Mouse (Mus musculus): ENCODE results near the gene Acap2. TPM values are rescaled to one million over a fixed set of nuclear protein-coding genes. Genes with fewer than 3 reads are reported as not detected.

Acap2 gene
- polyA plus RNA-seq, 1 experiment: 25.1 TPM

DNA sequence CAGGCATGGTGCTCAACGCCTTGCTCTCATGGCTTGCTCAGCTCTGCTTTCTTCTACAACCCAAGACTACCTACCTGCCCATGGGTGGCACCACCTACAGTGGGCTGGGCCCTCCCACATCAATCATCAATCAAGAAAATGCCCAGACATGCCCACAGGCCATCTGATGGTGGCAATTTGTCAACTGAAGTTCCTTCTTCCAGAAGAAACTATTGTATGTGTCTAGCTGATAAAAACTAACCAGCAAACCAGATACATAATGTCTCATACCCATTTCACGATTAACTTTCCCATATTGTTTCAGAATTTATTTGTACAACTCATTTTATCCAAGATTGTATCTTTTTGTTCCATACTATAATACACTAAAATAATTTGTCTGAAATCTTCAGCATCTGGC is 15.3 kb downstream of the Acap2 start:
- DNase-seq (ENCODE audit: low read depth): no peak
- TF ChIP-seq CTCF (IDR thresholded peaks at IDR 0.05; ENCODE audit: borderline replicate concordance, extremely low read depth, insufficient read depth, insufficient read length): no peak
- TF ChIP-seq POLR2A (IDR thresholded peaks at IDR 0.05; ENCODE audit: borderline replicate concordance, extremely low read depth, insufficient read depth, insufficient read length, poor library complexity, severe bottlenecking): no peak

DNA sequence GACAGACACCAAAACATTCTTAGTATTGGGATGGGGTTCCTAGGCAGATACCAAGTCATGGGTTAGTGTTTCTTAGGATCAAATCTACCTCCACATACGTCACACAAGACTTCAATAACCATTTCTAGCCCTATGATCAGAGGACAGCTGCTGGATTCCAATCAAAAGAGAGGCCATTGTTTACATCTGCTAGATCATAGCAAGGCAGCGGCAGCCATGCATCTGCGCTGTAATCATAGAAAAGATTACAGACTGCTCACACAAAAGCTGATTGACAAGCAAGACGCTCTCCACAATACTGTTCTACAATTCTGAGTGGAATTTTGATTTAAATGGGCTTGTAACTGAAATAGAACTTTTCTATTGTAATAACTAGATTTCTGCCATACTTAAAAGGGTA is 16.3 kb downstream of the Acap2 start:
- TF ChIP-seq POLR2A (IDR thresholded peaks at IDR 0.05; ENCODE audit: borderline replicate concordance, extremely low read depth, insufficient read depth, insufficient read length, poor library complexity, severe bottlenecking) (no peak), CTCF (IDR thresholded peaks at IDR 0.05; ENCODE audit: borderline replicate concordance, extremely low read depth, insufficient read depth, insufficient read length) (no peak)
- DNase-seq (ENCODE audit: low read depth): peak; percentile 62

DNA sequence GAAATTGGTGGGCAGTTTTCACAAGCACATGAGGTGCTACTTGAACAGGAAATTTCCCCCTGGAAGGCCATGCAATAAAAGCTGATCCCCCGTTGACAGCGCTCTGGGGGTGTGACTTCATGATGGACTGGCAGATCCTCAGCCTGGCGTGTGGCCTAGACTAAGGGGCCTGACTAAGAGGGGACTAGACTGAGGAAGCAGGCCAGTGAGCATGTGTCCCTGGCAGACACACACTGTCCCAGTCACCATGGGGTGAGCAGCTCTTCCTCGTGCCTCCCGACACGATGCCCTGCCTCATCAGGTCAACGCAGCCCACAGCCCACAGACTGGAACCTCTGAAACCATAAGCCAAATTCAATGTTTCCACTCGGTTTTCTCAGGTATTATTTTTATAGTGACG is 18.5 kb downstream of the Acap2 start:
- peak; percentile 45 for DNase-seq (ENCODE audit: low read depth)
- no peak for TF ChIP-seq POLR2A (IDR thresholded peaks at IDR 0.05; ENCODE audit: borderline replicate concordance, extremely low read depth, insufficient read depth, insufficient read length, poor library complexity, severe bottlenecking)
- no peak for TF ChIP-seq CTCF (IDR thresholded peaks at IDR 0.05; ENCODE audit: borderline replicate concordance, extremely low read depth, insufficient read depth, insufficient read length)

DNA sequence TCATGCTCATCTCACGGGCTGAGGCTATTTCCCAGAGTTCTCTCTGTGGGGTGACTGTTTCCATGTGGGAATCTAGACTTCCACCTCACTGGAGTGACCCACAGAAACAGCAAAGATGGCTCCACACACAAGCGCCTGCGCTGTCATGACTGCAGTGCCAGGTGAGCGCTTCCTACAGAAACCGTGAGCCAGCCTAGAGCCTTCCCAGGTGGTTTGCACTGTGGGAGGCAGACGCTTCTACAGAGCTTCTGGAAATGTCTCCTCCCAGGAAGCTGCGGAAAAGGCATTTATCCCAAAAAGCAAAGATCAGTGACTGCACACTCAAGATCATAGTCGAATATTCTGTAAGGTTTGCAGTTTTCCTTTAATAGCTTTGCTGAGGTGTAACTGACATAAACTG is 20.2 kb downstream of the Acap2 start:
- no peak for DNase-seq (ENCODE audit: low read depth)
- TF ChIP-seq POLR2A (IDR thresholded peaks at IDR 0.05; ENCODE audit: borderline replicate concordance, extremely low read depth, insufficient read depth, insufficient read length, poor library complexity, severe bottlenecking): no peak
- TF ChIP-seq CTCF (IDR thresholded peaks at IDR 0.05; ENCODE audit: borderline replicate concordance, extremely low read depth, insufficient read depth, insufficient read length): no peak

DNA sequence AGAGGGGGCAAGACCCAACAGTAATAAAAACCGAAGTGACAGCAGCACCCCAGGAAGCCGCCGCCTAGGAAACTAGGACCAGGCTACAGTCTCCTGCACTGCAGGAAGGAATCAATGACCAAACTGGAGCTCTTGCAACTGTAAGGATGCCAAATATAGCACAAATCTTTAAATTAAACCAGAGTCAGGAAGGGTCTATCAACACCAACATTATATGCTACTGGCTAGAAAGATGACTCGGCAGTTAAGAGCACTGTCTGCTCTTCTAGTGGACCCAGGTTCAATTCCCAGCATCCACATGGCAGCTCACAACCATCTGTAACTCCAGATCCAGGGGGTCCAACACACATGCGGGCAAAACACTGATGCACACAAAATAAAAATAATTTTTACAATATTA is 21.7 kb downstream of the Acap2 start:
- TF ChIP-seq CTCF (IDR thresholded peaks at IDR 0.05; ENCODE audit: borderline replicate concordance, extremely low read depth, insufficient read depth, insufficient read length): no peak
- no peak for TF ChIP-seq POLR2A (IDR thresholded peaks at IDR 0.05; ENCODE audit: borderline replicate concordance, extremely low read depth, insufficient read depth, insufficient read length, poor library complexity, severe bottlenecking)
- no peak for DNase-seq (ENCODE audit: low read depth)

DNA sequence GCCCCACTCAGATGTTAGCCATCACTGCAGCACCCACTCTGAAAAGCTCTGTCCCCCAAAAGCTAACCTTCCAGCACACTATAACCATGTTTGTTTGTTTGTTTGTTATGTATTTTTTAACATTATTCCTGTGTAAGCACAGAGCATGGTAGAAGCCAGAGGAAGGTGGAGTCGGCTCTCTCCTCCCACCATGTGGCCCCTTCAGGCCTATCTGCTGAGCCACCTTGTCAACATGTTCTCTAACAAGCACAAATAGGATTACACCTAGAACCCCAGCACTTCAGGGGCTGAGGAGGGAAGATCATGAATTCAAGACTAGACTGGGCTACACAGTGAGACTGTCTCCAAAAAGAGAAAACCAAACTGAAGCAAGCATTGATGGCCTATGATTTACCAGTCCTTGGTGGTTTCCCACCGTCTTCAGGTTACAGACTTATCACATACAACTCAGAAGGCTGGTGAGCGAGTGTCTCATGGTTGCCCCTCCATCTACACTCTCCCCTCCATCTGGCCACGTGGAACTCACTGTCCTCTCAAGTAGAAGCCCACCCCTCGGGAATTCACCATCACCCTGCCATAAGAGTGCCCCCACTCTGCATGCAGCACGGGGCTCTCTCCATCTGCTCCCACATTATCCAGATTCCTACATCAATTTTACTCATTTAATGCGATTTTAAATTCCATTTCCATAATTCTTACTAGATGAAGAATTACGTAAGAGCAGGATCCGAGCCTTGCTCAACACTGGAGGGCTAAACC is 26.0 kb downstream of the Acap2 start:
- no peak for TF ChIP-seq CTCF (IDR thresholded peaks at IDR 0.05; ENCODE audit: borderline replicate concordance, extremely low read depth, insufficient read depth, insufficient read length)
- TF ChIP-seq POLR2A (IDR thresholded peaks at IDR 0.05; ENCODE audit: borderline replicate concordance, extremely low read depth, insufficient read depth, insufficient read length, poor library complexity, severe bottlenecking): no peak
- DNase-seq (ENCODE audit: low read depth): no peak

DNA sequence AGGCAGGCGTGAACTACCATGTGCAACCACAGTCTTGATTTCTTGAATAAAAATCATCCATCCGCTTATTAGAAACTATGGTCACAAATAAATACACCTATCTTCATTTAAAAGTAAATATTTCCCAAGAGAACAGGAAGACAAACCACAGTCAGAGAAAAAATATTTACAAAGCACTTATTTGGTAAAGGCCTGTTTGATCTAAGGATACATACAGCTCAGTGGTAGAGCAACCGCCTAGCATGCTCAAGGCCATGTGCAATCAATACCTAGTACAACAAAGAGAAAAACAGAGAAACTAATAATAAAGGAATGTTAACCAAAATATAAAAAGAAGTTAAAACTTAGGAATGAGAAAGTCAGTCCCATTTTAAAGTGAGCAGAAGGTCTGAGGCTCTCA is 28.8 kb downstream of the Acap2 start:
- no peak for DNase-seq (ENCODE audit: low read depth)
- TF ChIP-seq POLR2A (IDR thresholded peaks at IDR 0.05; ENCODE audit: borderline replicate concordance, extremely low read depth, insufficient read depth, insufficient read length, poor library complexity, severe bottlenecking) (no peak), CTCF (IDR thresholded peaks at IDR 0.05; ENCODE audit: borderline replicate concordance, extremely low read depth, insufficient read depth, insufficient read length) (no peak)

DNA sequence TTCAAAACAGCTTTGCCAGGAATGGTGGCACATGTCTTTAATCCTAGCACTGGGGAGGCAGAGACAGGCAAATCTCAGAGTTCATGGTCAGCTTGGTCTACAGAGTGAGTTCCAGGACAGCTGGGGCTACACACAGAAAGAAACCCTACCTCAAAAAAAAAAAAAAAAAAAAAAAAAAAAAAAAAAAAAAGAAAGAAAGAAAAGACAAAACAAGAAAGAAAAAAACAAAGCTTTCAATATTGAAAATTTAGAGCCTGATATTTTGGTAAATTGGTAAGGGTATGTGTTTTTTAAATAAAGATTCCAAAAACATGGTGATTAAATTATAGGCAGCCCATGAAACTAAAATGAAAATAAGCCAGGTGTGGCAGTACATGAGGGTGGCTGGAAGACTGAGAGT is 29.6 kb downstream of the Acap2 start:
- DNase-seq (ENCODE audit: low read depth): no peak
- no peak for TF ChIP-seq CTCF (IDR thresholded peaks at IDR 0.05; ENCODE audit: borderline replicate concordance, extremely low read depth, insufficient read depth, insufficient read length)
- no peak for TF ChIP-seq POLR2A (IDR thresholded peaks at IDR 0.05; ENCODE audit: borderline replicate concordance, extremely low read depth, insufficient read depth, insufficient read length, poor library complexity, severe bottlenecking)

DNA sequence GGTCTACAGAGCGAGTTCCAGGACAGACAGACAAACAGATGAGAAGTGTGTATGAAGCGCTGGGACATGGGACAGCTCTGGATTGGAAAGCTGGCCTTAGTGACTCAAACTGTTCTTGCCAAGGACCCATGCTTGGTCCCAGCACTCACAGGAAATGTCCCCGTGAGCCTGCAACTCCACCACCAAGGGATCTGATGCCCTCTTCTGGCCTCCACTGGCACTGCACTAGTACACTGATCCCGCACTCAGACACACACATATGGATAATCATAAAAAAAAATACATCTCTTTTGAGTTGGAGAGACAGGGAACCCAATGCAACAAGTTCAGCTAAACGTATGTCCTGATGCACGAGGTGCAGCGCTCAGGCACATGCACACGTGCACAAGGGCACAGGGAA is 30.7 kb downstream of the Acap2 start:
- no peak for DNase-seq (ENCODE audit: low read depth)
- TF ChIP-seq CTCF (IDR thresholded peaks at IDR 0.05; ENCODE audit: borderline replicate concordance, extremely low read depth, insufficient read depth, insufficient read length): no peak
- no peak for TF ChIP-seq POLR2A (IDR thresholded peaks at IDR 0.05; ENCODE audit: borderline replicate concordance, extremely low read depth, insufficient read depth, insufficient read length, poor library complexity, severe bottlenecking)

DNA sequence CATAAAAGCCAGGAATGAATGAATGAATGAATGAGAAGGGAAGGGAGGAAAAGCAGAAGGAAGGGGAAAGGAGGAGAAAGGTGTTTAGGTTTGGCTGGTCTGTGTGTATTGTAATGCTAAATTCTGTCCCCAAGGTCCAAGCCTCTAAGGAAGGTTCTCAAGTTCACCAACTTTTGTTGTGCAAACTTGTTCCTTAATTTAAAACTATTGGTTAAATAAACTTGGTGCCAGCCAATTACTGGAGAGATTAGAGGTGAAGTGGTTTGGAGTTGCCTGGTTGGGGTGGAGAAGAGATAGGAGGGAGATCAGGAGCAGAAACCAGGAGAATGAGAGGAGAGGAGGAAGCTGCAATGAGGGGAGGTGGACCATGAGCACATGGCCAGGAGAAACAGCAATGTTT is 31.4 kb downstream of the Acap2 start:
- no peak for DNase-seq (ENCODE audit: low read depth)
- TF ChIP-seq POLR2A (IDR thresholded peaks at IDR 0.05; ENCODE audit: borderline replicate concordance, extremely low read depth, insufficient read depth, insufficient read length, poor library complexity, severe bottlenecking) (no peak), CTCF (IDR thresholded peaks at IDR 0.05; ENCODE audit: borderline replicate concordance, extremely low read depth, insufficient read depth, insufficient read length) (no peak)

DNA sequence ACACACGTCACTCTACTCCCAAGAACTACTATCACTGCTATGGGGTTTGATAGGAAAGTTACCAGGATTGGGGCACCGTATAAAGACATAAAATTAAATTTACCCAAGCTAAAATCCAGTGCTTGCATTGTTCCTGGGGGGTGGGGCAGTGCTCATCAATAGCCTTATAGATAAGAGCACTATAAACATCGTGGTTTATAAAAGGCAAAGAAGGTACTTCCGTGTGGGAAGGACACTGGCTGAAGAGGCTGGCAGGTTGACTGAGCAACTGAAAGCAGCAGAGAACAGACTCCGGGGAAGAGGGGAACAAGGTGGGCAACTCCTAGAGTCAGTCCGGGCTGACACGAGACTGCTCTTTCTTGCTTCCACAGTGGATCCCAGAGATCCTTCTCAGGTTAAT is 33.1 kb downstream of the Acap2 start:
- TF ChIP-seq CTCF (IDR thresholded peaks at IDR 0.05; ENCODE audit: borderline replicate concordance, extremely low read depth, insufficient read depth, insufficient read length) (no peak), POLR2A (IDR thresholded peaks at IDR 0.05; ENCODE audit: borderline replicate concordance, extremely low read depth, insufficient read depth, insufficient read length, poor library complexity, severe bottlenecking) (no peak)
- no peak for DNase-seq (ENCODE audit: low read depth)

Measured in brain, embryonic 14.5 days (tissue).